Mouse (Mus musculus): ENCODE results near the gene Bcl2l11. TPM values are rescaled to one million over a fixed set of nuclear protein-coding genes. Genes with fewer than 3 reads are reported as not detected.

Gene Bcl2l11
- polyA plus RNA-seq, 1 experiment from 2014 or later: 16.9 TPM

GRCm38 (mm10) chr2:128133865-128134264 is 8.0 kb downstream of the Bcl2l11 start:
- Histone ChIP-seq H3K4me1 (peaks cover 33% of the 10 kb centered on the region), H3K27me3 (ENCODE audit: insufficient read depth, poor library complexity, severe bottlenecking) (no peaks in the 10 kb centered on the region), H3K27ac (no peak overlapping the region), H3K36me3 (peaks cover 58% of the 10 kb centered on the region), H3K9me3 (no peaks in the 10 kb centered on the region), H3K4me3 (no peak overlapping the region)
- no peak for DNase-seq (ENCODE audit: low spot score)

DNA sequence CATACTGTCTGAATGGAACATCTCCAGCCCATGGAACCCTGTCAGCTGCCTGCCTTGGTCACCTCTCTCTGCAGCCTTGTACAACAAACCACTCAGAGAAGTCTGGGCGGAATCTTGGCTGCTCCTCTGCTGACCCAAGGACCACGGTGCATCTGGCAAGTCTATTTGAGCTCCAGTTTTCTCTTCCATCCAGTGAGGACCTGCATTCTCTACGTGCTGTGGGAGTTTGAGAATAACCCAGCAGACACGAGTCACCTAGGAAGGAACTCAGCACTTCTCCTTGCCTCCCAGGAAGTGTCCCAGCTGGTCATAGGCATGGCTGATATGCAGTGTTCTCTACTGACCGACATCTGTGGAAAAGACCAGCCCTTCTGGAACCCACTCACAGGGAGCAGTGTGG is 8.6 kb downstream of the Bcl2l11 start:
- DNase-seq (ENCODE audit: low spot score): no peak
- Histone ChIP-seq H3K36me3 (peaks cover 61% of the 10 kb centered on the region), H3K4me1 (peaks cover 30% of the 10 kb centered on the region), H3K9me3 (no peaks in the 10 kb centered on the region), H3K27ac (no peak overlapping the region), H3K27me3 (ENCODE audit: insufficient read depth, poor library complexity, severe bottlenecking) (no peaks in the 10 kb centered on the region), H3K4me3 (no peak overlapping the region)
- WGBS: 82% methylated on average over 5 of the region's 5 CpGs

GRCm38 (mm10) chr2:128134948-128135347 is 9.1 kb downstream of the Bcl2l11 start:
- Histone ChIP-seq H3K4me3 (no peak overlapping the region), H3K36me3 (peaks cover 57% of the 10 kb centered on the region), H3K9me3 (no peaks in the 10 kb centered on the region), H3K4me1 (peaks cover 34% of the 10 kb centered on the region), H3K27me3 (ENCODE audit: insufficient read depth, poor library complexity, severe bottlenecking) (no peaks in the 10 kb centered on the region), H3K27ac (no peak overlapping the region)
- 87% methylated on average over 8 of the region's 8 CpGs for WGBS
- no peak for DNase-seq (ENCODE audit: low spot score)

- peaks cover 39% of the 10 kb centered on the region for H3K4me1 ChIP-seq
- no peaks in the 10 kb centered on the region for H3K27me3 ChIP-seq (ENCODE audit: insufficient read depth, poor library complexity, severe bottlenecking)
- DNase-seq (ENCODE audit: low spot score): no peak
- H3K9me3 ChIP-seq: no peaks in the 10 kb centered on the region
- peaks cover 45% of the 10 kb centered on the region for H3K36me3 ChIP-seq
- no peak overlapping the region for H3K27ac ChIP-seq
- no peak overlapping the region for H3K4me3 ChIP-seq
- 84% methylated on average over 16 of the region's 16 CpGs for WGBS
Observed at GRCm38 (mm10) chr2:128136769-128137433, 11.1 kb downstream of the Bcl2l11 start.

DNA sequence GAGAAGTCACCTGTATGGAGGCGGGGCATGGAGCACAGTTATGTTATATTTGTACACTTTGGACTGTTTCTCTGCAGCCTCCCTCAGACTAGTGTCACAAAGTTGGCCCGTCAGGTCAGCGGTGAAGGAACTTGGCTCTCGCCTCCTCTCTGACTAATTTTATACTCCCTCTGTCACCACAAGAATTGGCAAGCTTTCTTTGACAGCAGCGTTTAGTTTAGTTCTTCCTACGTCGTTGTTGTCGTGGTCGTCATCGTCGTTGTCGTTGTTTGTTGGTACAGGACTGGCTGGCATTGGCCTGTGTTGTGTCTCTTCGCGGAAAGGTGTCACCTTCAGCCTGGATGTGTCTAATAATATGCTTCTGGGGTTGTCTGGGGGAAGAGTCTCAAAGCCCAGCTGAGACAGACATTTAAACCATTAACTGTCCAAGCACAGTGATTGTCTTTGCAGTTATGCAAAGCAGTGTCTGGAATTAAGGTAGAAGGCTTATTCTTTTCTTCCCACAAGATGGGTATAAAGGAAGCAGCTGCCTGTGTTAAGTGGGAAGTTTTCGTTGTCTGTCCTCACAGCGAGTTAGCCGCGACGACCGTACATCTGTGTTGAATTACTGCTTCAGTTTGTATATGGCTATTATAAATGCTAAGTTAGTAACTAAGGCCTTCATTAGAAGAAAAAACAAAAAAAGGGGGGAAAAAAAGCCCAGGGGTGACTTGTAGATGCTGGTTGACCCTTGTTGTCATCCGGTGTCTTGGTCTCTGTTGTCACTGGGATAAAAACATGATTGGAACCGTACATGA is 11.8 kb downstream of the Bcl2l11 start:
- Histone ChIP-seq H3K27ac (no peak overlapping the region), H3K27me3 (ENCODE audit: insufficient read depth, poor library complexity, severe bottlenecking) (no peaks in the 10 kb centered on the region), H3K4me3 (no peak overlapping the region), H3K9me3 (no peaks in the 10 kb centered on the region), H3K4me1 (peaks cover 38% of the 10 kb centered on the region), H3K36me3 (peaks cover 48% of the 10 kb centered on the region)
- no peak for DNase-seq (ENCODE audit: low spot score)
- WGBS: 78% methylated on average over 22 of the region's 22 CpGs

DNA sequence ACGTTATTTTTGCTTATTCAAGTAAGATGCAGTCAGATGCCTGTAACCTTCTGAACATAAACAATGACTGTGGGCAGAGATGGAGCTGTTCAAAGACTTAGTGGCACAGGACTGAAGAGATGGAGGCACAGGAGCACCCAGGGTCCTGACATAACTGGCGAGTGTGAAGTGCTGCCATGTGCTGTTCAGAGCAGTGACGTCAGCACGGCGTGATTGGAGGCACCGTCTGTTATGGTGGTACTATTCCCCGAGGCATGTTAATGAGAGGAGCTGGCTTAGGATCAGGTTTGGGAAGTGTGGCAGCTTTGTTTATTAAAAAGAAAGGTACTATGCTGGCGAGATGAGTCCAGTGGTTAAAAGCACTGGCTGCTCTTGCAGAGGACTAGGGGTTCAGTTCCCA is 13.1 kb downstream of the Bcl2l11 start:
- Histone ChIP-seq H3K27ac (no peak overlapping the region), H3K9me3 (no peaks in the 10 kb centered on the region), H3K4me3 (no peak overlapping the region), H3K27me3 (ENCODE audit: insufficient read depth, poor library complexity, severe bottlenecking) (no peaks in the 10 kb centered on the region), H3K4me1 (peaks cover 41% of the 10 kb centered on the region), H3K36me3 (peaks cover 48% of the 10 kb centered on the region)
- WGBS: 84% methylated on average over 8 of the region's 8 CpGs
- no peak for DNase-seq (ENCODE audit: low spot score)

- 83% methylated on average over 15 of the region's 15 CpGs for WGBS
- peaks cover 41% of the 10 kb centered on the region for H3K4me1 ChIP-seq
- peak overlapping the region; percentile 42; the same call in 1 of the 2 replicates for H3K27ac ChIP-seq
- DNase-seq (ENCODE audit: low spot score): no peak
- H3K27me3 ChIP-seq (ENCODE audit: insufficient read depth, poor library complexity, severe bottlenecking): no peaks in the 10 kb centered on the region
- H3K4me3 ChIP-seq: no peak overlapping the region
- H3K36me3 ChIP-seq: peaks cover 46% of the 10 kb centered on the region
- no peaks in the 10 kb centered on the region for H3K9me3 ChIP-seq
Observed at GRCm38 (mm10) chr2:128139781-128140180, 13.9 kb downstream of the Bcl2l11 start.

- H3K27ac ChIP-seq: no peak overlapping the region
- whole genome bisulfite sequencing: 82% methylated on average over 3 of the region's 3 CpGs
Observed at GRCm38 (mm10) chr2:128140183-128140582, 14.3 kb downstream of the Bcl2l11 start.

GRCm38 (mm10) chr2:128143992-128144391 is 18.2 kb downstream of the Bcl2l11 start:
- peaks cover 39% of the 10 kb centered on the region for H3K4me1 ChIP-seq
- H3K4me3 ChIP-seq: no peak overlapping the region
- H3K27ac ChIP-seq: no peak overlapping the region; the same call in 1 of the 2 replicates
- peaks cover 54% of the 10 kb centered on the region for H3K36me3 ChIP-seq
- DNase-seq (ENCODE audit: low spot score): no peak
- no peaks in the 10 kb centered on the region for H3K27me3 ChIP-seq (ENCODE audit: insufficient read depth, poor library complexity, severe bottlenecking)
- no peaks in the 10 kb centered on the region for H3K9me3 ChIP-seq

More at GRCm38 (mm10) chr2:128140183-128140582, 14.3 kb downstream of the Bcl2l11 start:
- peaks cover 37% of the 10 kb centered on the region for H3K4me1 ChIP-seq
- H3K9me3 ChIP-seq: no peaks in the 10 kb centered on the region
- H3K4me3 ChIP-seq: no peak overlapping the region
- H3K27me3 ChIP-seq (ENCODE audit: insufficient read depth, poor library complexity, severe bottlenecking): no peaks in the 10 kb centered on the region
- no peak for DNase-seq (ENCODE audit: low spot score)
- H3K36me3 ChIP-seq: peaks cover 42% of the 10 kb centered on the region

GRCm38 (mm10) chr2:128145433-128145832 is 19.6 kb downstream of the Bcl2l11 start:
- Histone ChIP-seq H3K4me3 (no peak overlapping the region), H3K27ac (no peak overlapping the region), H3K36me3 (peaks cover 66% of the 10 kb centered on the region), H3K27me3 (ENCODE audit: insufficient read depth, poor library complexity, severe bottlenecking) (no peaks in the 10 kb centered on the region), H3K4me1 (peaks cover 29% of the 10 kb centered on the region), H3K9me3 (no peaks in the 10 kb centered on the region)
- 87% methylated on average over 3 of the region's 3 CpGs for WGBS
- no peak for DNase-seq (ENCODE audit: low spot score)

DNA sequence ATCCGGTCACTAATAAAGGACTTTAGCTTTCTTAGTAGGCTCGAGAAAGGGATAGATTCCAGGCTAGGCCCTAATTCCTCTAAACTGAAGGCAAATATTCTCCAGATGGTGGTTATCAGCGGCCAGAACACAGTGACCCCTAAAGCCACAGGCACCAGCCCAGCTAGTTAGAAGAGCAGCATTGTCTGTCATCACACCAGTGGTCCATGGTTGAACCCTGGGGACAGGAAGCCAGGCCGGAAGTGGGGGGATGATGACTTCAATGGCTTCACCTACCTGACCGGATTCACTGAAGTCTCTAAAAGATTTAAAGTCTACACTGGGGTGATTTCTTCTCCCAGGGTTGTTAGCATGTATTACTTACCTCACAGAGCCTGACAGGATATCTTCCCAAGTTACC is 23.8 kb downstream of the Bcl2l11 start:
- Histone ChIP-seq H3K4me1 (peaks cover 44% of the 10 kb centered on the region), H3K4me3 (no peak overlapping the region), H3K27me3 (ENCODE audit: insufficient read depth, poor library complexity, severe bottlenecking) (no peaks in the 10 kb centered on the region), H3K36me3 (peaks cover 59% of the 10 kb centered on the region), H3K27ac (no peak overlapping the region), H3K9me3 (no peaks in the 10 kb centered on the region)
- DNase-seq (ENCODE audit: low spot score): no peak
- 70% methylated on average over 5 of the region's 5 CpGs for WGBS

- Histone ChIP-seq H3K27ac (no peak overlapping the region), H3K27me3 (ENCODE audit: insufficient read depth, poor library complexity, severe bottlenecking) (no peaks in the 10 kb centered on the region), H3K36me3 (peaks cover 57% of the 10 kb centered on the region), H3K4me3 (no peak overlapping the region), H3K4me1 (peaks cover 61% of the 10 kb centered on the region), H3K9me3 (no peaks in the 10 kb centered on the region)
- DNase-seq (ENCODE audit: low spot score): no peak
- 84% methylated on average over 9 of the region's 9 CpGs for WGBS
Observed at GRCm38 (mm10) chr2:128152211-128152610, 26.4 kb downstream of the Bcl2l11 start.

DNA sequence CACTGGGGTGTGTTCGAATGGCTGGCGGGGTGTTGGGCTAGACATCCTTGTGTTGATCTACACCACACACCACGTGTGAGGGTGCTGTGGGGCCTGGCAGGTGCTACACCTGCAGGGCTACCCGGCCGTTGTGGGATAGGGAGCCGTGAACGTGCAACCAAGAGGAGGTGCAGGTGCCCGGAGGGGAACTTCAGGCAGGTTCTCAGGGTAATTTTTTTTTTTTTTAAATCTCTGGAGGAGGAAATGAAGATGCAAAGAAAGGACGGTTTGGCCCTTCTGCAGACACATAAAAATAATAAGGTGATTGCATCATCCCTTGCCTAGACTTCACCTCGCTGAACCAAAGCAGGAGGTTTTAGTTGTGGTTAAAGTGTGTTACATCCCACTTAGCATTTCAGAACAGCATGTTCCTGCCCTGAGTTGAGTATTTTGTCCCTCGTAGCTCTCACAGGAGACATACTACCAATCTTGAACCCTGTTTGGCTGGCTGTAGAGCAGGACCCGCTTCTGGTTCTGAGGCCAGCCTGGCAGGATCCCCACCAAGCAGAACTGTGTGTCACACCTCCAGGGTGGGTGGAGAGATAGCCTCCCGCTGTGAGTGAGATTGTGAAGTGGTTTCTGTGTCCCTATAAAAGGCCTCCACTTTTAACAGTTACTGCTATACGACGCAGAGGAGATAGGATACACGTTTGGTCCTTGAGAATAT is 27.2 kb downstream of the Bcl2l11 start:
- 69% methylated on average over 16 of the region's 16 CpGs for WGBS
- Histone ChIP-seq H3K27me3 (ENCODE audit: insufficient read depth, poor library complexity, severe bottlenecking) (no peaks in the 10 kb centered on the region), H3K9me3 (no peaks in the 10 kb centered on the region), H3K4me1 (peaks cover 67% of the 10 kb centered on the region), H3K27ac (no peak overlapping the region), H3K36me3 (peaks cover 56% of the 10 kb centered on the region), H3K4me3 (no peak overlapping the region)
- no peak for DNase-seq (ENCODE audit: low spot score)

Measured in heart, embryonic 10.5 days (tissue).